Mouse (Mus musculus) embryonic fibroblast, embryonic 13.5 days (primary cell): ENCODE data around the gene Pyroxd2.

Experiments used
- CTCF ChIP-seq: IDR thresholded peaks from 2 replicates; pipeline ENCODE4 v1.5.1; 2011; ENCODE audit warnings: mild to moderate bottlenecking, control low read depth, low read length, moderate library complexity, borderline replicate concordance; ENCODE audit not compliant: insufficient read depth
- POLR2A ChIP-seq: IDR thresholded peaks from 2 replicates; pipeline ENCODE4 v1.6.1; 2011; ENCODE audit warnings: low read depth, mild to moderate bottlenecking, control low read depth, low read length, moderate library complexity

DNA sequence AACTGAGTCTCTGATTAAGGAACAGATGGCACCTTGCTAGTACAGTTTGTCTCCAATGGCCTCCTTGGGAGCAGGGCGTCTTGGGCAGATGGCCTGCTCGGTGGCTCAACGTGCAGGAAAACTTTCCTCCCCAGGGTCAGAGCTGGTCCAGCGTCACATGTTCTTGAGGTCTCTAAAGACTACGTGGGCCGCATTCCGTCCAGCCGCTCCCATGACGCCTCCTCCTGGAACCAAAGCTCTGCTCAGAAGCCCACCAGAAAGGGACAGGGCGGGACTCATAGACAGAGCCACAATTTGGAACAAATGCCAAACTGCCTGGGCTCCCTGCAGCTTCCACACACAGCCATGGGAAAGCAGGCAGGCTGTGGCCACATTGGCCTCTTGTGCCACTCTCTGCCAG, 25.8 kb downstream of the Pyroxd2 start:
- TF ChIP-seq CTCF, result no peak
- no peak for TF ChIP-seq POLR2A
